25 mouse cellular contexts compared by ENCODE assay signal in genomic region chr1:164314085-164314484, GRCm38 (mm10).
"Had no signal": no experiment of that assay in that cellular context is flagged by ENCODE, and none has a peak within 500 bp of the region (broad histone marks: within the 10 kb centered on the region; RNA-seq: fewer than 3 reads in every experiment).

No protein-coding gene starts in this region.

- H3K9ac ChIP-seq: heart, embryonic 12.5 days; hindbrain, embryonic 12.5 days; hindbrain, embryonic 14.5 days; intestine, embryonic 15.5 days; limb, embryonic 13.5 days; limb, embryonic 15.5 days; liver, embryonic 12.5 days; liver, embryonic 14.5 days had no signal

- H3K4me1 ChIP-seq: hindbrain, embryonic 10.5 days; hindbrain, embryonic 12.5 days; limb, embryonic 13.5 days; limb, embryonic 15.5 days had no signal

- ATAC-seq: hindbrain, embryonic 16.5 days; inflammation-experienced regulatory T-cells, adult 6 months; intestine, embryonic 15.5 days; intestine, postnatal 0 days; liver, embryonic 12.5 days had no signal

- DNase-seq: gastrocnemius, adult 2 months; gastrocnemius, postnatal 10 days; gastrocnemius, postnatal 25 days; heart, postnatal 10 days; heart, postnatal 4 days; kidney, adult 18-20 months; kidney, adult 8-10 months; kidney, postnatal 10 days; kidney, postnatal 25 days; kidney, postnatal 4 days; left cerebral cortex, postnatal 4 days had no signal

- H3K36me3 ChIP-seq: intestine, embryonic 15.5 days had no signal

- H3K9me3 ChIP-seq: heart, embryonic 10.5 days; heart, embryonic 12.5 days; hindbrain, embryonic 10.5 days; hindbrain, embryonic 12.5 days; intestine, embryonic 15.5 days; limb, embryonic 13.5 days; limb, embryonic 15.5 days; liver, embryonic 12.5 days had no signal

- H3K27me3 ChIP-seq: heart, embryonic 12.5 days; hindbrain, embryonic 12.5 days; intestine, embryonic 15.5 days; limb, embryonic 13.5 days; limb, embryonic 15.5 days; liver, embryonic 12.5 days had no signal

- H3K4me3 ChIP-seq: gastrocnemius, adult 2 months; heart, embryonic 10.5 days; heart, embryonic 12.5 days; hindbrain, embryonic 10.5 days; hindbrain, embryonic 12.5 days; intestine, embryonic 15.5 days; layer of hippocampus, adult 2 months; limb, embryonic 13.5 days; limb, embryonic 15.5 days; liver, embryonic 12.5 days had no signal

- H3K4me2 ChIP-seq: heart, embryonic 12.5 days; hindbrain, embryonic 12.5 days; hindbrain, embryonic 14.5 days; intestine, embryonic 15.5 days; limb, embryonic 13.5 days; limb, embryonic 15.5 days; liver, embryonic 12.5 days had no signal

- H3K27ac ChIP-seq: gastrocnemius, adult 2 months; heart, embryonic 10.5 days; hindbrain, embryonic 10.5 days; hindbrain, embryonic 12.5 days; hindbrain, embryonic 14.5 days; intestine, embryonic 15.5 days; layer of hippocampus, adult 2 months; limb, embryonic 13.5 days; limb, embryonic 15.5 days; liver, embryonic 12.5 days; liver, embryonic 14.5 days had no signal
